In the genomic region with DNA sequence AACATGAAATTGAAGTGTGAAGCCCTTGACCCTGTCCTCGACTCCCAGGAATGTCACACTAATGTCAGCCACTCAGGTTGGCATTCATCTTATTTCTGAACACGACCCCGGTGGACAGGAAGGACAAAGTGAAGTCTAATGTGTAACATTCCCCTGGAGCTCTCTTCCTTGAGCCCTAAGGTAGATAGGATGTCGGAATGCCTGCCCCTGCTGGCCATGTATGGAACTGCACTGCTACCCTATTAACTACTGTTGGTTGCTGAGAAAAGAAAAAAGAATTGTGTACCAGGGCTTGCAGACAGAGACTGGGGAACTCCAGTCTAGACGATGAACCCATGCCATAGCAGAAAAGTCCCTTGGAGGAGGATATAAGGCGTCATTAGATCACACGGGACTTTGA, we compare ENCODE assay signal across 8 mouse cellular contexts.
DNase-seq lines count a peak whose midpoint lies in the region; ATAC-seq lines count a peak whose summit lies in the region.

No protein-coding gene starts in this region.

- ATAC-seq in forebrain, embryonic 14.5 days: 0 out of 2 replicates have a peak, but pooled peaks have one; percentile 22
- ATAC-seq in forebrain, embryonic 13.5 days: no peak
- no peak for ATAC-seq in neural tube, embryonic 15.5 days (ENCODE audit: low FRiP score)
- ATAC-seq in liver, embryonic 13.5 days (ENCODE audit: low read depth): no peak

- H3K9me3 ChIP-seq in forebrain, embryonic 14.5 days (replicated peaks; ENCODE audit: control insufficient read depth, low read length): no peaks in the 10 kb centered on the region
- H3K9me3 ChIP-seq in forebrain, embryonic 13.5 days (replicated peaks): no peaks in the 10 kb centered on the region
- no peaks in the 10 kb centered on the region for H3K9me3 ChIP-seq in neural tube, embryonic 15.5 days (replicated peaks)
- H3K9me3 ChIP-seq in liver, embryonic 13.5 days (replicated peaks): no peaks in the 10 kb centered on the region

- 32% methylated on average over 7 of the region's 7 CpGs for WGBS in forebrain, embryonic 14.5 days
- WGBS in forebrain, embryonic 13.5 days: 34% methylated on average over 7 of the region's 7 CpGs
- 34% methylated on average over 7 of the region's 7 CpGs for WGBS in neural tube, embryonic 15.5 days
- WGBS in liver, embryonic 13.5 days (ENCODE audit: insufficient replicate concordance): 18% methylated on average over 7 of the region's 7 CpGs

- peak; percentile 76 for DNase-seq in forebrain, embryonic 14.5 days (ENCODE audit: low spot score)
- DNase-seq in neural tube, embryonic 10.5 days (ENCODE audit: extremely low spot score, low spot score): peak; percentile 61
- DNase-seq in cerebellum, adult 18-20 months: peak; percentile 72 to 80
- peak; percentile 47 to 59 for DNase-seq in frontal cortex, postnatal 36 days (ENCODE audit: low spot score in 2 of 2)
- peak; percentile 6 for DNase-seq in liver, embryonic 13.5 days
- DNase-seq in thymus, postnatal 14 days: peak; percentile 29

- no peaks in the 10 kb centered on the region for H3K36me3 ChIP-seq in forebrain, embryonic 14.5 days (ENCODE audit: control insufficient read depth, insufficient read depth, low read length)
- H3K36me3 ChIP-seq in forebrain, embryonic 13.5 days (ENCODE audit: poor library complexity, severe bottlenecking): no peaks in the 10 kb centered on the region
- H3K36me3 ChIP-seq in neural tube, embryonic 15.5 days: 0 out of 2 replicates have a peak, but pooled peaks cover 2% of the 10 kb centered on the region
- H3K36me3 ChIP-seq in liver, embryonic 13.5 days: no peaks in the 10 kb centered on the region

- H3K4me2 ChIP-seq in forebrain, embryonic 14.5 days (ENCODE audit: low read length): no peak overlapping the region
- H3K4me2 ChIP-seq in forebrain, embryonic 13.5 days: no peak overlapping the region
- H3K4me2 ChIP-seq in neural tube, embryonic 15.5 days: no peak overlapping the region
- no peak overlapping the region for H3K4me2 ChIP-seq in liver, embryonic 13.5 days

- no peak overlapping the region for H3K9ac ChIP-seq in forebrain, embryonic 14.5 days (ENCODE audit: low read length)
- H3K9ac ChIP-seq in forebrain, embryonic 13.5 days: no peak overlapping the region
- no peak overlapping the region for H3K9ac ChIP-seq in neural tube, embryonic 15.5 days (replicated peaks)
- H3K9ac ChIP-seq in liver, embryonic 13.5 days: no peak overlapping the region

- no peak overlapping the region for H3K4me3 ChIP-seq in forebrain, embryonic 14.5 days (ENCODE audit: low read depth, low read length)
- H3K4me3 ChIP-seq in forebrain, embryonic 13.5 days: no peak overlapping the region
- H3K4me3 ChIP-seq in neural tube, embryonic 15.5 days (replicated peaks): no peak overlapping the region
- no peak overlapping the region for H3K4me3 ChIP-seq in liver, embryonic 13.5 days (replicated peaks)

- H3K27ac ChIP-seq in forebrain, embryonic 14.5 days (ENCODE audit: low read depth, low read length): no peak overlapping the region
- H3K27ac ChIP-seq in forebrain, embryonic 13.5 days: no peak overlapping the region
- H3K27ac ChIP-seq in neural tube, embryonic 15.5 days (replicated peaks): no peak overlapping the region
- H3K27ac ChIP-seq in liver, embryonic 13.5 days: no peak overlapping the region

- no peaks in the 10 kb centered on the region for H3K27me3 ChIP-seq in forebrain, embryonic 14.5 days (replicated peaks; ENCODE audit: control insufficient read depth, insufficient read depth, low read length)
- H3K27me3 ChIP-seq in forebrain, embryonic 13.5 days: no peaks in the 10 kb centered on the region
- no peaks in the 10 kb centered on the region for H3K27me3 ChIP-seq in neural tube, embryonic 15.5 days (replicated peaks)
- H3K27me3 ChIP-seq in liver, embryonic 13.5 days: no peaks in the 10 kb centered on the region

- peaks cover 11% of the 10 kb centered on the region for H3K4me1 ChIP-seq in forebrain, embryonic 14.5 days (ENCODE audit: control insufficient read depth, insufficient read depth, low read length)
- peaks cover 30% of the 10 kb centered on the region for H3K4me1 ChIP-seq in forebrain, embryonic 13.5 days
- peaks cover 13% of the 10 kb centered on the region for H3K4me1 ChIP-seq in neural tube, embryonic 15.5 days
- H3K4me1 ChIP-seq in liver, embryonic 13.5 days (replicated peaks): no peaks in the 10 kb centered on the region

Comparison
In these comparisons a context has a peak if more than half of its experiments do, and no peak if none do; other contexts are left out.
1. DNase-seq: peak in every context shown above with its lines; median percentile 76 in forebrain, embryonic 14.5 days; 76 in cerebellum, adult 18-20 months; 61 in neural tube, embryonic 10.5 days; 53 in frontal cortex, postnatal 36 days; 29 in thymus, postnatal 14 days; 6 in liver, embryonic 13.5 days.